Mouse (Mus musculus) fibroblast of lung, adult 2 months (primary cell): Measurements from ENCODE around the gene Mysm1.

ENCODE experiments used
- DNase-seq: peaks from one replicate; pipeline ENCODE4 v3.0.0-alpha.2; 2011; ENCODE audit warnings: low read depth

Gene Mysm1

GRCm38 (mm10) chr4:94978590-94979499 is at the start of gene Mysm1:
Mysm1 (minus strand) TSS chr4:94979100.
- DNase-seq = peak; percentile 83

GRCm38 (mm10) chr4:95025847-95026600 is 47.1 kb upstream of the Mysm1 start:
- no peak for DNase-seq

GRCm38 (mm10) chr4:95023350-95023953 is 44.6 kb upstream of the Mysm1 start:
- no peak for DNase-seq

- no peak for DNase-seq
Measured at GRCm38 (mm10) chr4:95021649-95022637, 43.0 kb upstream of the Mysm1 start.

- DNase-seq = no peak
Measured at GRCm38 (mm10) chr4:95020201-95020600, 41.3 kb upstream of the Mysm1 start.

GRCm38 (mm10) chr4:95018221-95018620 is 39.3 kb upstream of the Mysm1 start:
- DNase-seq = no peak

- no peak for DNase-seq
Measured at GRCm38 (mm10) chr4:95012706-95013105, 33.8 kb upstream of the Mysm1 start.

- no peak for DNase-seq
Measured at GRCm38 (mm10) chr4:95012256-95012655, 33.4 kb upstream of the Mysm1 start.

GRCm38 (mm10) chr4:95008175-95009057 is 29.5 kb upstream of the Mysm1 start:
- no peak for DNase-seq

- DNase-seq = no peak
Measured at GRCm38 (mm10) chr4:95007759-95008158, 28.9 kb upstream of the Mysm1 start.

GRCm38 (mm10) chr4:95005251-95005830 is 26.4 kb upstream of the Mysm1 start:
- no peak for DNase-seq

GRCm38 (mm10) chr4:95001043-95001775 is 22.3 kb upstream of the Mysm1 start:
- DNase-seq = no peak

GRCm38 (mm10) chr4:95000147-95000546 is 21.2 kb upstream of the Mysm1 start:
- no peak for DNase-seq

GRCm38 (mm10) chr4:94999249-94999648 is 20.3 kb upstream of the Mysm1 start:
- DNase-seq = no peak

- no peak for DNase-seq
Measured at GRCm38 (mm10) chr4:94995862-94996261, 17.0 kb upstream of the Mysm1 start.

GRCm38 (mm10) chr4:94990204-94990603 is 11.3 kb upstream of the Mysm1 start:
- DNase-seq = no peak

GRCm38 (mm10) chr4:94987725-94988124 is 8.8 kb upstream of the Mysm1 start:
- DNase-seq = no peak

- DNase-seq = no peak
Measured at GRCm38 (mm10) chr4:94979500-94979915, 608 bp upstream of the Mysm1 start.

GRCm38 (mm10) chr4:94973321-94973720 is 5.6 kb downstream of the Mysm1 start:
- no peak for DNase-seq
